Mouse (Mus musculus): ENCODE data around the gene Rgma.

GRCm38 (mm10) chr7:73327652-73328051 lies 47.7 kb upstream of the Rgma start:
- TF ChIP-seq CTCF (IDR thresholded peaks at IDR 0.05): no peak
- no peak for TF ChIP-seq EP300 (IDR thresholded peaks at IDR 0.05)
